Mouse (Mus musculus) induced T-regulatory cell, adult 2 months (primary cell): ENCODE measurements around the gene Gtf2a2.
A peak's percentile ranks its signal among the peaks of the same experiment; 100 is the strongest.
"Not testable (repeated sequence)": the region's sequence is repeated elsewhere in the genome, so short reads cannot be mapped to it uniquely, and the experiment has no call there.

Source experiments
- DNase-seq: peaks from one replicate; pipeline ENCODE4 v3.0.0-alpha.2; 2012; ENCODE audit warnings: low read depth

Gene Gtf2a2

GRCm38 (mm10) chr9:70021610-70022009 lies 9.3 kb downstream of the Gtf2a2 start:
- no peak for DNase-seq

GRCm38 (mm10) chr9:70022083-70022482 lies 9.7 kb downstream of the Gtf2a2 start:
- DNase-seq = no peak

- DNase-seq = not testable (repeated sequence)
Measured at GRCm38 (mm10) chr9:70023615-70024014, 11.3 kb downstream of the Gtf2a2 start.

- DNase-seq = no peak
Measured at GRCm38 (mm10) chr9:70024648-70025047, 12.3 kb downstream of the Gtf2a2 start.

- no peak for DNase-seq
Measured at GRCm38 (mm10) chr9:70025365-70026012, 13.1 kb downstream of the Gtf2a2 start.

- DNase-seq = no peak
Measured at GRCm38 (mm10) chr9:70032167-70032566, 19.8 kb downstream of the Gtf2a2 start.

GRCm38 (mm10) chr9:70033056-70033455 lies 20.7 kb downstream of the Gtf2a2 start:
- DNase-seq = no peak

- DNase-seq = no peak
Measured at GRCm38 (mm10) chr9:70034702-70035101, 22.4 kb downstream of the Gtf2a2 start.

- DNase-seq = no peak
Measured at GRCm38 (mm10) chr9:70036646-70037045, 24.3 kb downstream of the Gtf2a2 start.

GRCm38 (mm10) chr9:70037988-70038387 lies 25.6 kb downstream of the Gtf2a2 start, which contains the start of gene Gcnt3:
Gene Gcnt3 (minus strand): TSS chr9:70038088.
- DNase-seq = no peak

GRCm38 (mm10) chr9:70039597-70040385 lies 27.4 kb downstream of the Gtf2a2 start:
- peak; percentile 54 for DNase-seq

GRCm38 (mm10) chr9:70040570-70040969 lies 28.2 kb downstream of the Gtf2a2 start:
- peak; percentile 27 for DNase-seq

- no peak for DNase-seq
Measured at GRCm38 (mm10) chr9:70042137-70042536, 29.8 kb downstream of the Gtf2a2 start.

- DNase-seq = no peak
Measured at GRCm38 (mm10) chr9:70042935-70043334, 30.6 kb downstream of the Gtf2a2 start.

GRCm38 (mm10) chr9:70044865-70045264 lies 32.5 kb downstream of the Gtf2a2 start:
- no peak for DNase-seq

- no peak for DNase-seq
Measured at GRCm38 (mm10) chr9:70046255-70046654, 33.9 kb downstream of the Gtf2a2 start.

GRCm38 (mm10) chr9:70047839-70048238 lies 35.5 kb downstream of the Gtf2a2 start:
- no peak for DNase-seq

GRCm38 (mm10) chr9:70048280-70048679 lies 35.9 kb downstream of the Gtf2a2 start:
- DNase-seq = no peak

- DNase-seq = no peak
Measured at GRCm38 (mm10) chr9:70048751-70049415, 36.5 kb downstream of the Gtf2a2 start.

- DNase-seq = no peak
Measured at GRCm38 (mm10) chr9:70049416-70049783, 37.0 kb downstream of the Gtf2a2 start.

GRCm38 (mm10) chr9:70049839-70050238 lies 37.5 kb downstream of the Gtf2a2 start:
- no peak for DNase-seq

GRCm38 (mm10) chr9:70052730-70053129 lies 40.4 kb downstream of the Gtf2a2 start:
- no peak for DNase-seq

GRCm38 (mm10) chr9:70053411-70053810 lies 41.1 kb downstream of the Gtf2a2 start:
- no peak for DNase-seq
